In genomic region chr4:44577293-44577692, GRCm38 (mm10) we compare ENCODE assay signal across 9 mouse cellular contexts.
A peak's percentile ranks its signal among the peaks of the same experiment; 100 is the strongest.
DNase-seq lines count a peak whose midpoint lies in the region; ATAC-seq and TF ChIP-seq lines count a peak whose summit lies in the region.
"Had no signal": no experiment of that assay in that cellular context is flagged by ENCODE, and none has a peak within 500 bp of the region (broad histone marks: within the 10 kb centered on the region; RNA-seq: fewer than 3 reads in every experiment).

No protein-coding gene starts in this region.

- no peak for ATAC-seq in cerebellum, adult (ENCODE audit: insufficient number of reproducible peaks, low FRiP score, low TSS enrichment)
- no peak for ATAC-seq in liver, embryonic 12.5 days
- ATAC-seq in frontal cortex, adult (ENCODE audit: low TSS enrichment) = peak; percentile 73; the same call in 1 of the 2 replicates
- ATAC-seq in liver, embryonic 14.5 days (ENCODE audit: insufficient read depth) = no peak

- H3K27me3 ChIP-seq in cerebellum, adult 2 months (ENCODE audit: control insufficient read depth, insufficient read depth, low read length) = no peaks in the 10 kb centered on the region
- H3K27me3 ChIP-seq in liver, embryonic 12.5 days (replicated peaks) = no peaks in the 10 kb centered on the region; the same call in 1 of the 2 replicates
- H3K27me3 ChIP-seq in liver, embryonic 14.5 days (ENCODE audit: control insufficient read depth, insufficient read depth, low read length) = no peaks in the 10 kb centered on the region

- no peaks in the 10 kb centered on the region for H3K36me3 ChIP-seq in liver, embryonic 12.5 days
- no peaks in the 10 kb centered on the region for H3K36me3 ChIP-seq in liver, embryonic 14.5 days (replicated peaks; ENCODE audit: control insufficient read depth, insufficient read depth, low read depth)
- H3K36me3 ChIP-seq: G1E had no signal

- TF ChIP-seq CTCF in cerebellum, adult 2 months (IDR thresholded peaks at IDR 0.05; ENCODE audit: borderline replicate concordance, insufficient read depth, low read depth, low read length) = peak; percentile 81
- TF ChIP-seq CTCF in liver, embryonic 14.5 days (IDR thresholded peaks at IDR 0.05; ENCODE audit: low read depth) = peak; percentile 68

- H3K4me1 ChIP-seq in cerebellum, adult 2 months (ENCODE audit: control insufficient read depth, insufficient read depth, low read length) = no peaks in the 10 kb centered on the region
- H3K4me1 ChIP-seq in liver, embryonic 12.5 days = no peaks in the 10 kb centered on the region
- no peaks in the 10 kb centered on the region for H3K4me1 ChIP-seq in liver, embryonic 14.5 days (replicated peaks; ENCODE audit: control insufficient read depth in 2 of 2, insufficient read depth in 2 of 2, low read length in 1 of 2)

- DNase-seq in cerebellum, adult 2 months = peak; percentile 57 to 72
- DNase-seq in liver = peak; percentile 45
- DNase-seq in adrenal gland, postnatal 14 days = peak; percentile 81
- no peak for DNase-seq in liver, embryonic 14.5 days (ENCODE audit: low read depth in 3 of 3, low spot score in 3 of 3)
- DNase-seq in spleen, postnatal 4 days (ENCODE audit: low spot score in 2 of 2) = peak; percentile 33 to 75

- no peak for TF ChIP-seq POLR2A in cerebellum, adult 2 months (IDR thresholded peaks at IDR 0.05; ENCODE audit: borderline replicate concordance, insufficient read depth, low read length)

- TF ChIP-seq EP300 in liver, embryonic 14.5 days (IDR thresholded peaks at IDR 0.05; ENCODE audit: low read depth) = no peak

- H3K9me3 ChIP-seq in liver, embryonic 12.5 days (replicated peaks) = no peaks in the 10 kb centered on the region
- no peaks in the 10 kb centered on the region for H3K9me3 ChIP-seq in liver, embryonic 14.5 days (ENCODE audit: control insufficient read depth, low read length)
- H3K9me3 ChIP-seq: G1E had no signal

- no peak overlapping the region for H3K4me2 ChIP-seq in liver, embryonic 12.5 days
- no peak overlapping the region for H3K4me2 ChIP-seq in liver, embryonic 14.5 days (ENCODE audit: low read depth)

- no peak overlapping the region for H3K4me3 ChIP-seq in cerebellum, adult 2 months (replicated peaks; ENCODE audit: insufficient read depth, low read depth, low read length)
- H3K4me3 ChIP-seq in liver, embryonic 12.5 days = no peak overlapping the region
- no peak overlapping the region for H3K4me3 ChIP-seq in liver, embryonic 14.5 days (ENCODE audit: insufficient read depth in 1 of 2, low read depth in 2 of 2, low read length in 2 of 2)

- no peak overlapping the region for H3K9ac ChIP-seq in liver, embryonic 12.5 days
- H3K9ac ChIP-seq in liver, embryonic 14.5 days (replicated peaks) = no peak overlapping the region

- no peak overlapping the region for H3K27ac ChIP-seq in cerebellum, adult 2 months (ENCODE audit: insufficient read depth, low read length)
- no peak overlapping the region for H3K27ac ChIP-seq in liver, embryonic 12.5 days
- H3K27ac ChIP-seq in liver, embryonic 14.5 days = no peak overlapping the region

- 55% methylated on average over 5 of the region's 5 CpGs for WGBS in cerebellum, adult 2 months
- WGBS in liver, embryonic 12.5 days (ENCODE audit: insufficient replicate concordance) = 36% methylated on average over 5 of the region's 5 CpGs
- 29% methylated on average over 5 of the region's 5 CpGs for WGBS in liver, embryonic 14.5 days (ENCODE audit: insufficient replicate concordance)

Comparison
In these comparisons a context has a peak if more than half of its experiments do, and no peak if none do; other contexts are left out.
1. DNase-seq: peak in cerebellum, adult 2 months (2 of 2), liver (single experiment), adrenal gland, postnatal 14 days (single experiment) and spleen, postnatal 4 days (2 of 2); none in liver, embryonic 14.5 days (0 of 3).